Mouse (Mus musculus) v-Abl transformed pro-B cells (cell line): ENCODE data around the gene Rack1.
"Not testable (repeated sequence)": the region's sequence is repeated elsewhere in the genome, so short reads cannot be mapped to it uniquely, and the experiment has no call there.

Source experiments
- in situ Hi-C, 2 experiments: fragments of 400-800 bp; cut with MboI; formaldehyde crosslinking; loops; one replicate each; pipeline ENCODE4 v1.15.1; 2025; ENCODE audit not compliant: unreplicated experiment in 2 of 2

Gene Rack1

DNA sequence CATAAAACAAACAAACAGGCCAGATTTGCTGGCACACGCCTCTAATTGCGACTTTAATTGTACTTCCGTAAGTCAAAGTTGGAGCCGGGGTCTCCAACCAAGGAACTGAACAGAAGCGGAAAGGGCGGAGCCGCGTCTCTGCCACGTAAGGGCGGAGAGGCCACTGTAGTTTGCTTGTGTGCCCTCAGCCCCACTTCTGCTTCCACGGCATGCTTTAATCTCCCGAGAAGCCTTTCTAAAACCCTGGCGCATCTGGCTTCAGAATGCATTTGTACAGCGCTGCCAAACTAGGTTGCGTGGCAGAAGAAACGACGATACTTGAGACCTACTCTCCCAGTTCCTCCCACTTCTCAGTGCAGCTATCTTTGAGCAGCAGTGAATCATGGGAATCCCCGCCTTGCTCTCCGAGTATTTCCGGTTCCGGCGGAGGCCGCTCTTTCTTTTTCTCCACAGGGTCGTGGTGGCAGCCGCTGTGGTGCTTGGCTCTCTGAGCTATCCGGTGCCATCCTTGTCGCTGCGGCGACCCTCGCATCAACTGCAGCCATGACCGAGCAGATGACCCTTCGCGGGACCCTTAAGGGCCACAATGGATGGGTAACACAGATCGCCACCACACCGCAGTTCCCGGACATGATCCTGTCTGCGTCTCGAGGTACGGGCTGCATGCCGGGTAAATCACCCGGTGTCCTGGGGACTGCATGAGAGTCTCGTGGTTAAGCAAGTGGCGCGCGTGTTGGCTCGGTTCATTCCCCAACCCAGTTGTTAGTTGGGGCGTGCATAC, at the start of gene Rack1:
TSS of gene Rack1 (plus strand) at position 412 of the 781 bp plus-strand sequence.
- in situ Hi-C loops = loop anchor here in 1 of 2 experiments (5.0 to 25.0 kb wide), 2 partner anchors 402 to 912 kb away; partner anchors contain the start of genes Cnot6 and Zfp62

- in situ Hi-C loops = no loop called here
Observed at GRCm38 (mm10) chr11:48750428-48750827, 49.7 kb upstream of the Rack1 start.

GRCm38 (mm10) chr11:48753534-48753933, 46.6 kb upstream of the Rack1 start:
- in situ Hi-C loops = not testable (repeated sequence)

DNA sequence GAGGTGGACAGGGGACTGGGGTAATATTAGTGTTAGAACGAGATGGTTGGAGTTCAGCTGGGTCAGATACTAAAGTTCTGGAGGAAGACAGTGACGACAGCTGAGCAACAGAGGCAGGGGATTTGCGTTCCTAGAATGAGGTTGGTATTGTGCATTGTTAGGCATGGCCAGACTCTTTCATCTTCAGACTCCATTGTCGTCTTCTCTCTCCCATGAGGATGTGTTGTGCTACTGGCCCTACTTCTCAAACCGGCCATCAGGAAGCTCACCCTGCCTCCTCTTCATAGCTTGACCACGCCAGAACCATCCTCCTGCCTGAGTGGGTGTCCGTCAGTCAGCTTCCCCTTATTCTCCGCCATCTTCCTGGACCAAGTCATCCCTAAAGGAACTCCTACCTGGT, 41.1 kb upstream of the Rack1 start:
- in situ Hi-C loops = no loop called here

DNA sequence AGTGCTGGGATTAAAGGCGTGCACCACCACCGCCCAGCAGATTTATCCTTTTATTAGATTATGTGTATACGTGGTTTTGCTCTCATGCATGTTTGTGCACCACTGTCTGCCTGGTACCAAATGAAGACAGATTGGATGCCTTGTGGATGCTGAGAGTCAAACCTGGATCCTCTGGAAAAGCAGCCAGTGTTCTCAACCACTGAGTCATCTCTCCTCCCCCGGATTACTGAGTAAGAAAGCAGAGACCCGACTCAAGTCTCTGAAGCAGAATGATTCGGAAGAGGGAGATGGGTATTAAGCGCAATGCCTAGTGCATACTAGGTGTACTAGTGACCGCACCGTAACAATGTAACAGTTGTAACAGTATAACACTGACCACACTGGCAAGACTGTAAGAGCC, 36.0 kb upstream of the Rack1 start:
- in situ Hi-C loops = no loop called here

DNA sequence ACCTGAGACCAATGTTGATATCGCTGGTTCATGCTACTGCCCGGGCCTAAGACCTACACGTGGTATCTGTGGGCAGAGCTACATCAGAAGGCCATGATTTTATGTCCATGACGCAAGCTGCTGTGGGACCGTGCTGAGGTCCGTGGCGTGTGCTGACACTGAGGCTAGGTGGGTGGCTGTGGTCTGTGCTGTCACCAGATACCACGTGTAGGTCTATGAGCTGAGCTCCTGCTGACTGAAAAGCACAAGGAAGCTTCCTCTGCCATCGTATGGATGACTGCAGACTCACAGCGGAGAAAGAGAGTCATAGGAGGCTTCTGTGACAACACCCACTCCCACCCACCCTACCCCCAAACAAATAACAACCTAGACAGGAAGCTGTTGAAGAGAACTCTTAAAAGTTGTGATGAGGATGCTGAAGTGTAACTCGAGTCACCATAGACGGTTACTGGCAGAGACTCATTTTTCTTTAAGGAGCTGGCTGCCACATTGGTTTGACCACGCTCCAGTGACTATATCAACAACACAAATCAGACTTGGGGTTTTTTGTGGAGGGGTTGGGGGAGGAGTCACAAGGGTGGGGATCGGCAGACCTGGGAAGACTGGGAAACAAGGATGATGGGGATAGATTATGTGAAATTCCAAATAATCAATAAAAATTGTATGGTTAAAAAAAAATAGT, 32.8 kb upstream of the Rack1 start:
- in situ Hi-C loops = no loop called here

DNA sequence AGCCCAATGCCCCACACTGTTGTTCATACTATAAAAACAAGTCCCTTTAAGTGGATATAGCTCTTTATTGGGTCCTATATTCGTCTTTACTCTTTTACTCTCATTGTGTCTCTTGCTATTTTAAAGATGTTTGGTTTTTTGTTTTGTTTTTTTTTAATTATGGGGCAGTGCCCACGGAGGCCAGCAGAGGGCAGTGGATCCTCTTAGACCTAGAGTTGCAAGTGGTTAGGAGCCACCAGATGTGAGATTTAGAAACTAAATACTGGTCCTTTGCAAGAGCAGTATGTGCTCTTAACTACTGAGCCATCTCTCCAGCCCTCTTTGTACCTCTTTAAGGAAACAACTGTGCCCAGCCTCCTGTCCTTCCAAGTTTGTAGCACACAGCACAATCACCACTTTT, 28.4 kb upstream of the Rack1 start:
- in situ Hi-C loops = loop anchor here (5.0 to 10.0 kb wide), 5 partner anchors 336 to 633 kb away; no protein-coding TSS in a partner anchor

DNA sequence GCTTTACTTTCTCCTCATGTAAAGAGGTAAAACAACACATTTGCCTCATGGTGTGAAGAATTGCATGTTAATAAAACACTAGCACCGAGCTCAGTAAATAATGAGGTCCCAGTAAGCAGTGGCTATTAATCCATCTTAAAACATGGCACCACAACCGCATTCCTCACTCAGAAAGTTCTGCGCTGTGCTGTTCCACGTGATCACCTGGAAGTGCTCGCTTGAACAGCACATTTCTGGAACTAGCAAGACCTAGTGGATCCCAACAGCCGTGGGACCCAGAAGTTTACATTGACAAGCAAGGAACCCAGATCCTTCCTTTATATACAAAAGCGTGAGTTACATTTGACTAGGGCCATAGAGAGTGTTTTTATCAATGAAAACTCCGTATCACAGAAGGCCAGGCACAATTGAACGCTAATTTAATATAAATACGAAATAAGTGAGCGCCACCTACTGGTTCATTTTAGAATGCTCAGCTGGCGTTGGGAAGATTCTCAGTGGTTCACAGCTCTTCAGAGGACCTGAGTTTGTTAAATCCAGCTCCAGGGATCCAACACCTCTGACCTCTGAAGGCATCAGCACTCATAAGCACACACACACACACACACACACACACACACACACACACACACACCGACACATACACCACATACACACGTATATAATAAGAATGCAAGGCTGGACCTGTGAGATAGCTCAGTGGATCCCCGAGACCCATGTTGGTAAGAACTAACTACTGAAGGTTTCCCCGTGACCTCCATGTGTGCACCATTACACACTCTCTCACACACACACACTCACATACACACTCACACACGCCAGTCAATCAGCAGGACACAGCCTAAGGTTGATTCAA, 25.5 kb upstream of the Rack1 start:
- in situ Hi-C loops = loop anchor here (5.0 to 25.0 kb wide), 6 partner anchors 333 to 938 kb away; partner anchors contain the start of gene Cnot6 (in 1 of the 2)

- in situ Hi-C loops = loop anchor here (10.0 to 25.0 kb wide), 3 partner anchors 489 to 937 kb away; partner anchors contain the start of gene Cnot6 (in 1 of the 2)
Observed at GRCm38 (mm10) chr11:48775483-48775882, 24.6 kb upstream of the Rack1 start.

DNA sequence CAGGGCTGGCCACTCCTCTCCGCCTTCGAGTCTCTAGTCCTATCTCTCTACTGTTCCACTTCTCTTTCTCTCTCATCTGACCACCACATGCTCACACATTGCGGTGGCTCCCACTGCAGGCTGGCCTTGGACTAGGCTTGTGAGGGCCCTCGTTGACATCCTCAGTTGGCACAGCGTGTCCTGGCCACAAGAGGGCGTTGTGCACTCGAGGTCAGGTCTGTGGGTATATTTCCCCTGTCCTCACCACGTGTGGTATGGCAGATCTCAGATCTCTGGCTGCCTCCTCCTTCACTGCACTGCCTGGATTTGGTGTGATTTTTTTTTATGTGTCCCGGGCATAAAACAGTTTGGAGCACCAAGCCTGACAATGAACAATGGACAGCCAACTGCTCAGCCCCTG, 23.5 kb upstream of the Rack1 start:
- in situ Hi-C loops = loop anchor here (10.0 to 25.0 kb wide), 3 partner anchors 488 to 936 kb away; partner anchors contain the start of gene Cnot6 (in 1 of the 2)

GRCm38 (mm10) chr11:48777303-48777702, 22.8 kb upstream of the Rack1 start:
- in situ Hi-C loops = loop anchor here (10.0 to 25.0 kb wide), 3 partner anchors 487 to 935 kb away; partner anchors contain the start of gene Cnot6 (in 1 of the 2)

- in situ Hi-C loops = loop anchor here (10.0 to 25.0 kb wide), 3 partner anchors 485 to 933 kb away; partner anchors contain the start of gene Cnot6 (in 1 of the 2)
Observed at GRCm38 (mm10) chr11:48779450-48779849, 20.7 kb upstream of the Rack1 start.

DNA sequence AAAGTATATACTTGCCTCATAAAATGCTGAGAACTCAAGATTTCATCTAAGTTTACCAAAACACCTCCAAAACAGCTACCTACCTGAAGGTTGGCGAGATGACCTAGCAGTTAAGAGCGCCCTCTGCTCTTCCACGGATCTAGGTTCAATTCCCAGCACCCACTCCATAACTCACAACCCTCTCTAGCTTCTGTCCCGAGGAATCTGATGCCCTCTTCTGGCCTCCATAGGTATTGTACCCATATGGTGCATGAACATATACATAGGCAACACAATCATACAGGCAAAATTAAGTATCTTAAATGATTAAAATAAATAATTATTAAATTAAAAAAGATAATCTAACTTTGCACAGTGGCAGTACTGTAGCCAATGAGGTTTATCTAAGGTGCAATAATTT, 17.9 kb upstream of the Rack1 start:
- in situ Hi-C loops = loop anchor here in 1 of 2 experiments (25.0 kb wide), 1 partner anchor 930 kb away; the partner anchor contains the start of gene Cnot6

DNA sequence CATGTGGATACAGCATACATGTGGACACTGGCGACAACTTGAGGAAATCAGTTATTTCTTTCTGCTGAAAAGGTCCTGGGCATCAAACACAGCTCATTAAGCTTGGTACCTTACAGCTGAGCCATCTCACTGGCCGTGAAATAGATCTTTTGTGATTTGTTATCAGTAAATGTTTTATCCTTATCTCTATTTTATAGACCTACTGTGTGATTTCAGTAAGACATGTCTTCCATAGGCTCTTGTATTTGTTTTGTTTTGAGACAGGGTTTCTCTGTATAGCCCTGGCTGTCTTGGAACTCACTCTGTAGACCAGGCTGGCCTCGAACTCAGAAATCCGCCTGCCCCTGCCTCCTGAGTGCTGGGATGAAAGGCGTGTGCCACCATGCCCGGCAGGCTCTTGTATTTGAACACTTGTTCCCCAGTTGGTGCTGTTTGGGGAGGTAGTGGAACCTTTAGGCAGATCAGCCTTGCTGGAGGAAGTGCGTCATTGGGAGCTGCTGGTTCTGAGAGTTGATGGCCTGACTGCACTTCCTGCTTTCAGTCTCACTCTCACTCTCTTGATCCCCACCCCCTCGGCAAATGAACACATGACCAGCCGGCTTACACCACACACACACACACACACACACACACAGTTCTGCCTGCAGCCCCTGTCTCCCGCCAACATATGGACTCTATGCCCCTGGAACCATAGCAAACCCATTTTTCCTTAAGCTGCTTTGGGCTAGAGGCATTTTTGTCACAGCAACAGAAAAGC, 12.5 kb upstream of the Rack1 start:
- in situ Hi-C loops = loop anchor here (5.0 to 25.0 kb wide), 3 partner anchors 70 to 925 kb away; partner anchors contain the start of gene Cnot6 (in 1 of the 2)

- in situ Hi-C loops = loop anchor here (5.0 to 25.0 kb wide), 3 partner anchors 69 to 924 kb away; partner anchors contain the start of gene Cnot6 (in 1 of the 2)
Observed at GRCm38 (mm10) chr11:48788311-48789089, 11.6 kb upstream of the Rack1 start.

GRCm38 (mm10) chr11:48789215-48789614, 10.9 kb upstream of the Rack1 start:
- in situ Hi-C loops = loop anchor here (5.0 to 25.0 kb wide), 3 partner anchors 68 to 923 kb away; partner anchors contain the start of gene Cnot6 (in 1 of the 2)

DNA sequence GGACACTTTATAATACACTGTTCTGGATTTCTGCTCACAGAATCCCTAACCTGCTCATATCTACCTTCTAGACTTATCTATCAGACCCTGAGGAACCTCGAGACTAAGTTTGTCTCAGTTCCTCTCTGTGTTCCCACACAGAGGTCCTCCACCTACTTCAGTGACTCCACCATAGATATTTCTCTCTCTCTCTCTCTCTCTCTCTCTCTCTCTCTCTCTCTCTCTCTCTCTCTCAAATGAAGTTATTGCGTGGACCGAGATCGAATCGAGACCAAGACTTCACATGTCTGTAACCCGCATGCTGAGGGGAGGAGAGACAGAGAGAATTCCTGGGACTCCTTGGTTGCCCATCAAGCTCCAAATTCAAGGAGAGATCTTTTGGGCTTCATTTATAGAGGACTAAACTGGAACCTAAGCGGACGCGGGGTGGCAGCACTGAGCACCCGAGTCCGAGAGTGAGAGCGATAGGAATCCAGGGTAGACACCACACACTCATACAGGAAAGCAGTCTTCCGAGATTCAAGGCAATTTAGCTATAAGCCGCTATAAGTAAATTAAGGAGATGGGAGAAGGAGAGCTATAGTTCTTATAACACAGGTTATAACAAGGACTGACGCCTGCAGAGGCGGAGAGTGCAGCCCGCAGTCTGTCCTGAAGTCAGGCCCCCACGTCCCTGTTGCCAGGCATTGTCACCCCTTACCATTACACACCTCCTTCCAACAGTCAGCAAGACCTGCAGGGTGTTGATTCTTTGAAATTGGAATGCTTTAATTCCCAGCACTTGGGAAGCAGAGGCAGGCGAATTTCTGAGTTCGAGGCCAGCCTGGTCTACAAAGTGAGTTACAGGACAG, 9.9 kb upstream of the Rack1 start:
- in situ Hi-C loops = loop anchor here (5.0 to 25.0 kb wide), 3 partner anchors 67 to 922 kb away; partner anchors contain the start of gene Cnot6 (in 1 of the 2)
